Mouse (Mus musculus): ENCODE results near the gene Gm45234.

Gm45234 gene

GRCm38 (mm10) chr6:124703789-124704188, 52.0 kb downstream of the Gm45234 start:
- no peak for DNase-seq

- peak; percentile 86 to 88 for DNase-seq
Measured at GRCm38 (mm10) chr6:124702784-124703103, 53.1 kb downstream of the Gm45234 start.

DNA sequence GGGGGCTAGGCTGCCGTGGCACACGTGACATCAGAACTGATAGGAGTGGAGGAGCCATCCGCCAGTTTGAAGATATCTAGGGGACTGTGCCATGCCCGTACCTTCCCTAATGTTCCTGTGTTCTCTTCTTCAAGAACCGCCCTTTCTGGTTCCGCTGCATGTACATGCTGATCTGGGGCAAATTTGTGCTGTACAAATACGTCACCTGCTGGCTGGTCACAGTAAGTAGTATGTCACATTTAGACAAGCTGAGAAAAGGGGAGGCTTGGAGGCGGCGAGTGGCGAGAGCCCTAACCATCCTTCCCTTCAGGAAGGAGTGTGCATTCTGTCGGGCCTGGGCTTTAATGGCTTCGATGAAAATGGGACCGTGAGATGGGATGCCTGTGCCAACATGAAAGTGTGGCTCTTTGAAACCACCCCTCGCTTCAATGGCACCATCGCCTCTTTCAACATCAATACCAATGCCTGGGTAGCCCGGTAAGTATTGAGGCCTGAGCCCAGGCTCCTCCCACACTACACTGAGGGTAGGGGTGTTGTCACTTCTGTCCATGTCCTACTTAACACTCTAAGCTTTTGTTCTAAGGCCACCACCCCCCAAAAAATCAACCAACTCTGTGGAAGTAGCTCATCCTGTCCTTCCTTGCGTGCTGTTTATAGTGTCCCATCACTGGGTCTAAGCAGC, 53.6 kb downstream of the Gm45234 start:
- no peak for DNase-seq

DNA sequence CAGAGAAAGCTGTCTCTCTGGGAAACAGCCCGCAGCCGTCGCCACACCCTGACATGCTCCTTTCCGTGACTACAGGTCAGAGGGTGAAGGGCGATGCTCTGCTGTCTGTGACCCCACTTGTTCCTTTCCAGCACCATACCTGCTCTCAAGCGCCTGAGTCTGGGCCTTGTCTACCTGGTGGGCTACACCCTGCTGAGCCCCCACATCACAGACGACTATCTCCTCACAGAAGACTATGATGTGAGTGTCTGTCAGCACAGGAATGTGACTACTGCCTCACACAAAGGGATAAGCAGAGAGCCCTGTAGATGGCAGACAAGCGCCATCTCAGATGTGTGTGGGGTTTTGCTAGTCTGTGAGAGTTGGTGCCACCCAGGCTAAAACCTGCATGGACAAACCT, 54.5 kb downstream of the Gm45234 start:
- peak; percentile 60 to 62 for DNase-seq

GRCm38 (mm10) chr6:124699962-124700610, 55.7 kb downstream of the Gm45234 start:
- DNase-seq = no peak

DNA sequence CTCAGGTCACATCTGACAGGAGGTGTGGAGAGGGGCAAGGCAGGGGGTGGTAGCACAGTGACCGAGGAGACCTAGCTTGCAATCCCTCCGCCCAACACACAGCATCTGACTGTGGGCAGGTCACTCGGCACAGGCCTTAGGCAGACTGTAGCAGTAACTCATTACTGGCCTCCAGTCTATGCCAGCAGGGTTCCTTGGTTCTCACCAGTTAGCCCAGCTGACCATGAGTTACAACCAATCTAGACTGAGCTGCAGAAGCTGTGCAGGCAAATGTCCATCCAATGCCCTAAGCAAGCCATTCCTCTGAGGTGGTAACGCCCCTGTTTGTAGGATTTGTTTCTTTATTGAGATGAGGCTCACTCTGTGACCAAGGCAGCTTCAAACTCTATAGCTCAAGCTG, 56.5 kb downstream of the Gm45234 start:
- DNase-seq = no peak

GRCm38 (mm10) chr6:124698751-124699150, 57.1 kb downstream of the Gm45234 start:
- no peak for DNase-seq

- DNase-seq = no peak
Measured at GRCm38 (mm10) chr6:124696441-124697150, 59.2 kb downstream of the Gm45234 start.

DNA sequence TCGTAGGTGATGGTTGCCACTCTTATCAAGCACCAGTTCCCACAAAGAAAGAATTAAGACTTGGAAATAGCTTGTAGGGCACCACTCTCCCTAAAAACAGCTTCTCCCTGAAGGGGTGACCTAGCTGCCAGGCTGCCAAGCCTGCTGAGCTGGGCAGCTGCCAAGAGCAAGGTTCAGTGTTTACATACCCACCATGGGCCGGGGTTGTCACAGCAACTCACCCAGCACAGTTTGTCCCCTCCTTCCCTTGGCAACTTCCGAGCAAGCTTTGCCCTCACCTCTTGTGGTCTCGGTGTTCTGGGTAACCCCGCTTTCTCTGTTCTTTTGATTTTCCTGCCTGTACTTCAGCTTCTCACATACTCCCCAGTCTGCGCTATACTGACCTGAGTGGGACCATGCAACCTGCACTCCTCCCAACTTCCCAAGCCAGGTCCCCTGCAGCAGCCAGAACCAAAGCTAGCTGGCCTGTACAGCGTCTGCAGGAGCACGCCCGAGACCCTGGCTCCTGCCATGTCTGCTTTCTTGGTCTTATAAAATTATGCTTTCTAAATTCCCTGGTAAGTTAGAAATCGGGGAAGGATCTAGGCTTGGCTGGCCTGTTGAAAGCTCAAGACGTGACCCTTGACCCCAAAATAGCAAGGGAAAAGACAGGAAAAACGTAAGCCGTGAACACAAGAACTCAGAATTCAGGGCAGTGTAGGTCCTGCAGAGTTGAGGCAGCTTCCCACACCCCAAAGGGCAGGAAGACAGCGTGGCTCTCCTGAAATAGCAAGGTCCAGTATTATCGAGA, 61.5 kb downstream of the Gm45234 start:
- no peak for DNase-seq

GRCm38 (mm10) chr6:124693243-124693981, 62.4 kb downstream of the Gm45234 start:
- DNase-seq = no peak

DNA sequence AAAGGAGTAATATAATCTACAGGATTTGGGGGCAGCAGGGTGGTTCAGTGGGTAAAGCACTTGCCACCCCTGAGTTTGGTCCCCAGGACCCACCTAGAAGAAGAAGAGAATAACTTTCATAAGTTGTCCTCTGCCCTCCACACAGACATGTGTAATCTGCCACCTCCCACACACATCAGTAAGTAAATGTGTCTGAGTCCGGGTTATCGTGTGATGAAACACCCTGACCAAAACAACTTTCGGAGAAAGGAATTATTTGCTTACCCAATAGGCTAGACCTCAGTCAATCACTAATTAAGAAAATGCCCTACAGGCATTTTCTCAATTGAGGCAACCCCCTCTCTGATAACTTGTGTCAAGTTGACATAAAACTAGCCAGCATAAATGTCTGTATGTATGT, 65.3 kb downstream of the Gm45234 start:
- DNase-seq = no peak

Data from B cell, adult 2 months (primary cell).